Mouse (Mus musculus) liver, embryonic 14.5 days (tissue): Measurements from ENCODE around the gene H2-T23.
"Not testable (repeated sequence)": the region's sequence is repeated elsewhere in the genome, so short reads cannot be mapped to it uniquely, and the experiment has no call there.

Source experiments
- CTCF ChIP-seq: IDR thresholded peaks from 2 replicates; pipeline ENCODE4 v1.5.1; 2016; ENCODE audit warnings: antibody characterized with exemption, low read depth, control low read depth
- EP300 ChIP-seq: IDR thresholded peaks from 2 replicates; pipeline ENCODE4 v1.6.1; 2016; ENCODE audit warnings: antibody characterized with exemption, low read depth

- not testable (repeated sequence) for TF ChIP-seq CTCF, EP300
These were observed 28.2 kb downstream of the H2-T23 start for GRCm38 (mm10) chr17:36004409-36004808.
